Mouse (Mus musculus) intestine, embryonic 15.5 days (tissue): ENCODE results near the gene Slc51a. TPM values are rescaled to one million over a fixed set of nuclear protein-coding genes. Genes with fewer than 3 reads are reported as not detected.
"Not testable (repeated sequence)": the region's sequence is repeated elsewhere in the genome, so short reads cannot be mapped to it uniquely, and the experiment has no call there.

Experiments used
- ATAC-seq: fragments of 200-750 bp; cut with Nextera tagmentation; 2 replicates; pipeline ENCODE4 v1.8.0; 2017; ENCODE audit warnings: moderate TSS enrichment, moderate library complexity
- H3K27ac ChIP-seq: fragments of 300-500 bp; sonication (generic); 2 replicates; pipeline ENCODE4 v1.5.1; 2015; ENCODE audit warnings: mild to moderate bottlenecking, inconsistent platforms
- H3K27me3 ChIP-seq: fragments of 300-500 bp; sonication (generic); replicated peaks from 2 replicates; pipeline ENCODE4 v1.6.1; 2015; ENCODE audit warnings: inconsistent platforms
- H3K36me3 ChIP-seq: fragments of 300-500 bp; sonication (generic); 2 replicates; pipeline ENCODE4 v1.6.1; 2015; ENCODE audit warnings: inconsistent platforms
- H3K4me1 ChIP-seq: fragments of 300-500 bp; sonication (generic); replicated peaks from 2 replicates; pipeline ENCODE4 v1.6.1; 2015; ENCODE audit warnings: inconsistent platforms
- H3K4me2 ChIP-seq: fragments of 300-500 bp; sonication (generic); replicated peaks from 2 replicates; pipeline ENCODE4 v1.6.1; 2015; ENCODE audit warnings: mild to moderate bottlenecking, inconsistent platforms
- H3K4me3 ChIP-seq: fragments of 300-500 bp; sonication (generic); replicated peaks from 2 replicates; pipeline ENCODE4 v1.5.1; 2015; ENCODE audit warnings: inconsistent platforms
- H3K9ac ChIP-seq: fragments of 300-500 bp; sonication (generic); 2 replicates; pipeline ENCODE4 v1.6.1; 2015; ENCODE audit warnings: inconsistent platforms
- H3K9me3 ChIP-seq: fragments of 300-500 bp; sonication (generic); 2 replicates; pipeline ENCODE4 v1.6.1; 2016; ENCODE audit warnings: inconsistent platforms
- WGBS: fragments of 180-500 bp; shearing (Covaris S2); methylation state at CpG from one replicate; pipeline ENCODE4 v1.1.7; 2015; 5-methylcytosine and 5-hydroxymethylcytosine counted together
- polyA plus RNA-seq: library from polyadenylated mRNA; unstranded; fragments of >200 nt; fragmentation: Nextera tagmentation; extraction: Ambion mirVana; gene quantifications from 2 replicates; pipeline ENCODE4 v1.2.1, GENCODE M21; 2015

The Slc51a gene
- polyA plus RNA-seq, 1 experiment from 2014 or later, result 97.1 TPM

DNA sequence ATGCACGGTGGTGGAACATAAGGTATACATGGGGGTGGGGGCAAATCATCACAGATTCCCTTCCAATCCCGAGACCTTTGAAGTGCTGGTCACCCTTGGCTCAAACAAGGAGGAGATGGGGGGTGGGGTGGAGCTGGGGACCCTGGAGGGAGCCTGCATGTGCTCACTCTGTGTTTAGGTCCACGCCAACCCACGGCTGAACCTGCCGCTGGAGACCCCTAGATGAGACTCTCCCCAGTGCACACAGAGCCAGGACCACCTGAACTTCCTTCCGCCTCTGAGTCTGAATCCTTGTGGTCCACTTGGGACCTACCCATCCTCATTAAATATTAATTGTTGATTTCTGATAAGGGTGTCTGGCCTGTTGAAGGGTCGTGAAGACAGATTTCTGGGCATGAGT is 19.2 kb upstream of the Slc51a start:
- H3K27me3 ChIP-seq, result no peaks in the 10 kb centered on the region
- ATAC-seq, result no peak
- no peaks in the 10 kb centered on the region for H3K9me3 ChIP-seq
- H3K36me3 ChIP-seq, result no peaks in the 10 kb centered on the region
- no peak overlapping the region for H3K9ac ChIP-seq
- H3K4me3 ChIP-seq, result no peak overlapping the region
- H3K4me2 ChIP-seq, result no peak overlapping the region
- peaks cover 39% of the 10 kb centered on the region for H3K4me1 ChIP-seq
- no peak overlapping the region for H3K27ac ChIP-seq
- 79% methylated on average over 7 of the region's 7 CpGs for WGBS

DNA sequence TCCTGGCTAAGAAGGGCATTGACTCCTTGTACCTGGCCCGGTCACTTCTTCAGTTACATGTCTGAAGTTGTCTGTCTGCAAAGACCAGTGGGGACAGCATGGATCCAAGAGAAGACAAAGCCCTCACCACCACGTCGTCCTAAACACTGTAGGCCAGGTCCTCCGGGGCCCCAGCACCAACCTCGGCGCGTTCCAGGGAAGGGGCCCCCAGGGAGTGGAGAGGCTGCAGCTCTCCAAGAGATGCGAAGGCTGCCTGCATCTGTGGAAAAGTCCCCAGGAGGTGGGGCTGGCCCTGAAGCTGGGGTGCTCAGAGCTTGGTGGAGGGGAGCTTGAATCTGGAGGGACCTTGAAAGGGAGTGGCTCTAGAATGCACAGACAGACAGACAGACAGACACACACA is 18.6 kb upstream of the Slc51a start:
- Histone ChIP-seq H3K4me1 (peaks cover 35% of the 10 kb centered on the region), H3K27ac (no peak overlapping the region), H3K4me2 (no peak overlapping the region), H3K4me3 (no peak overlapping the region), H3K9me3 (no peaks in the 10 kb centered on the region), H3K27me3 (no peaks in the 10 kb centered on the region; the same call in 1 of the 2 replicates), H3K9ac (no peak overlapping the region), H3K36me3 (no peaks in the 10 kb centered on the region)
- no peak for ATAC-seq
- WGBS, result 88% methylated on average over 8 of the region's 8 CpGs

DNA sequence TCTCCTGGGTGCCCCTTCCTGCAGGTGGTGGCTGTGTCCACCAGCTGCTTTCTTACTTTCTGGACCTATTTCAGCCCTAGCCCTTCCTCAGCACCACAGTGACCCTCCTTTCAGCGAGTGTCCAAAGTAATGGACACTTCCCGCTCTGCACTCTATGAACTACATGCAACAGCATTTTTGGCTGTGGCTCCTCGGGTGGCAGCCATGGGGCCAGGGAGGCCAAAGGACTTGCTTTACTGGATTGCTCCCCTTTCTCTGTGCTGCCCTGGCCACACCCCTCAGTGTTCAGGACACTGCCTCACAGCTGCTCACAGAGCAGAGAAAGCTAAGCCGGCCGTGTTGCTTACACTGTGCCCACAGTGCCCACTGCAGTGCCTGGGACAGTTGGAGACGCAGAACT is 16.0 kb upstream of the Slc51a start:
- no peak overlapping the region for H3K9ac ChIP-seq
- H3K27me3 ChIP-seq, result no peaks in the 10 kb centered on the region; the same call in 1 of the 2 replicates
- no peak overlapping the region for H3K4me3 ChIP-seq
- no peaks in the 10 kb centered on the region for H3K36me3 ChIP-seq
- H3K27ac ChIP-seq, result no peak overlapping the region
- H3K9me3 ChIP-seq, result no peaks in the 10 kb centered on the region
- H3K4me1 ChIP-seq, result peaks cover 14% of the 10 kb centered on the region; the same call in 1 of the 2 replicates
- 52% methylated on average over 6 of the region's 6 CpGs for WGBS
- H3K4me2 ChIP-seq, result no peak overlapping the region
- peak; percentile 21 for ATAC-seq

DNA sequence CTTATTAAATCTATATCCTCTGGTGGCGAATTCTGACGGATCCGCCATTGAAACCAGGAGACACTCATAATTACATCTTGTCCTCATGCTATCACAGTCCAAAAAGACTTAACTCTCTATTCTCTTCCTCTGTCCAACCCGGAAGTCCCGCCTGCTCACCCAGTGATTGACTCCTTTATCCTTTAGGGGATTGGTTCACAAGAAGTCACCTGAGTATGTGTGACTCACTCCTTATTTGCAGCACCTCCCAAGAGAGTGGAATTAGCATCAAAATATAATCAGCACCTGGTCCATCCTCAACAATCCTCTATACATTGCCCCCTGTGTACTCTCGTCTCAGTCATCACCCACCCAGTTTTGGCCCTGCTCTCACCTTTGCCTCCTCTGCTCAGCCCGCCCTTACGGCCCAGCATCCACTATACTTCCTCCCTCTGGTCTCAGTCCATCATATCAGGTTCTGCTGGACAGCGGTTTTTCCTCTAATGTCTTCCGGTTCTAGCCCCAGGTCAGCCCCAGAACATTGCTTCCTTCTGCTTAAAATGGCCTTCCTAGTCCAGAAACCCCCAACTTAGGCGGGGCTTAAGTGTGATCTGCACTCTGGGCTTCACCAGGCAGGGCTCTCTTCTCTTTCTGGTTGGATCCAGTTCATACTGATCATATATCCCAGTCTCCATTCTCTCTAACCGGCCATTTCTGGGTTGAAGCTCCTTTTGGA is 15.1 kb upstream of the Slc51a start:
- WGBS, result 81% methylated on average over 12 of the region's 12 CpGs
- Histone ChIP-seq H3K4me2 (no peak overlapping the region), H3K4me3 (no peak overlapping the region), H3K9ac (no peak overlapping the region), H3K4me1 (peaks cover 11% of the 10 kb centered on the region; the same call in 1 of the 2 replicates), H3K9me3 (no peaks in the 10 kb centered on the region), H3K27me3 (no peaks in the 10 kb centered on the region; the same call in 1 of the 2 replicates), H3K27ac (no peak overlapping the region), H3K36me3 (no peaks in the 10 kb centered on the region)
- ATAC-seq, result no peak

DNA sequence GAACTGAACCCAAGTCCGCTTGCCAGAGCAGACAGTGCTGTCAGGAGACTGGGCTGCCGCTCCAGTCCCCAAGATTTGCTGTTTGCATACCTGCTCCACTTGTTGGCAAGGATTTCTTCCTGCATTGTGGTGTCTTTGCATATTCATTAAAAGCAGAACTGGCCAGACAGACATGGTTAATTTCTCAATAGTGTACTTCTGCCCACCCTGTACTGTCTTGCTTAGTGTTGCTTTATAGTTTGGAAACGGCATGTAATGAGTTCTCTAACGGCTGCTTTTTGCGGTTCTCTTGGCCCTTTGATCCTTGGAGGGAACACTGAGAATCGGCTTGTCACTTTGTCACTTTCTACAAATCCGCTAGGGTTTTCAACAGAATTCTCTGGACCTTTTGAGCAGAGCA is 13.8 kb upstream of the Slc51a start:
- H3K4me3 ChIP-seq, result no peak overlapping the region
- H3K27ac ChIP-seq, result no peak overlapping the region
- H3K4me1 ChIP-seq, result peaks cover 8% of the 10 kb centered on the region; the same call in 1 of the 2 replicates
- ATAC-seq, result no peak
- no peaks in the 10 kb centered on the region; the same call in 1 of the 2 replicates for H3K27me3 ChIP-seq
- H3K9me3 ChIP-seq, result no peaks in the 10 kb centered on the region
- H3K4me2 ChIP-seq, result no peak overlapping the region
- no peak overlapping the region for H3K9ac ChIP-seq
- no peaks in the 10 kb centered on the region for H3K36me3 ChIP-seq
- 78% methylated on average over 7 of the region's 7 CpGs for WGBS

DNA sequence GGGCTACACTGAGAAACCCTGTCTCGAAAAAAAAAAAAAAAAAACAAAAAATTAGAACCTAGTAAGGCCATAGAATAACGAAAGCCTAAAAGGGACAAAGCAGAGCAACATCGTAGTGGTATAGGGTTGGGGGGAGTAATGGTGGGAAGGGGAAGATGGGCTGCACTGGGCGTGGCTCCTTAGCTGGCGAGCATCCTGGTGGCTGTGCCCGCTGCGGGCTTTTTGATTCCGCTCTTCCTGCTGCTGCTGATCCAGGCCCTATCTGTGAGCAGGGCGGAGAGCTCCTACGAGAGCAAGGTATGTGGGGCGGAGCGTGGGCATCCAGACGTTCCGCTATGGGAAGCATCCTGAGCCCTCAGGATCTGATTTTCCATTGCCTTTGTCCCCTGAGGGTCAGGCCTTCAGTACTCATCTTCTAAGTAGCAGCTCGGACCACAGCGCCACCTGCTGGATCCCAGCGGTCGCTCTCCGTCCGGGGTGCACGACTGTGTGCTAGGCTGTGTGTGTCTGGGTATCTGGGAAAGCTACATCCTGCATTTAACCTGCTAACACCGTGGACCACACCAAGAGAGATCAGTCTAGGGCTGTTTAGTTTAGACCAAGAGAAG is 11.9 kb upstream of the Slc51a start:
- ATAC-seq, result peak; percentile 89
- Histone ChIP-seq H3K36me3 (no peaks in the 10 kb centered on the region), H3K4me3 (peak overlapping the region; percentile 27), H3K9ac (peak overlapping the region; percentile 26), H3K9me3 (no peaks in the 10 kb centered on the region), H3K4me2 (peak overlapping the region; percentile 67), H3K27me3 (no peaks in the 10 kb centered on the region; the same call in 1 of the 2 replicates), H3K4me1 (peaks cover 8% of the 10 kb centered on the region; the same call in 1 of the 2 replicates), H3K27ac (no peak overlapping the region)
- WGBS, result 7% methylated on average over 22 of the region's 22 CpGs

DNA sequence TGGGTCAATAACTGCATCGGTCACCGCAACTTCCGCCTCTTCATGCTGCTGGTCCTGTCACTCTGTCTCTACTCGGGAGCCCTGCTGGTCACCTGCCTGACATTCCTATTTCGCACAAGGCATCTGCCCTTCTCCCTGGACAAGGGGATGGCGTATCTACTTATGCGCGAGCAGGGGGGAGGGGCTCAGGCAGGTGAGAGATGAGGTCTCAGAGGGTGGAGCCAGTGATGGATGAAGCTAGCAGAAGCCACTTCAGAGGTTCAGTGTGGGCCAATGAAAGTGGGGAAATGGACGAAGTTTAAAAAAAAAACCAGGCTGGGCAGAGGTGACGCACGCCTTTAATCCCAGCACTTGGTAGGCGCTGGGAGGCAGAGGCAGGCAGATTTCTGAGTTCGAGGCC is 11.3 kb upstream of the Slc51a start:
- Histone ChIP-seq H3K9ac (no peak overlapping the region), H3K4me1 (peaks cover 8% of the 10 kb centered on the region; the same call in 1 of the 2 replicates), H3K4me3 (no peak overlapping the region), H3K9me3 (no peaks in the 10 kb centered on the region), H3K27ac (no peak overlapping the region), H3K27me3 (no peaks in the 10 kb centered on the region; the same call in 1 of the 2 replicates), H3K4me2 (no peak overlapping the region), H3K36me3 (no peaks in the 10 kb centered on the region)
- WGBS, result 64% methylated on average over 13 of the region's 13 CpGs
- ATAC-seq, result no peak

DNA sequence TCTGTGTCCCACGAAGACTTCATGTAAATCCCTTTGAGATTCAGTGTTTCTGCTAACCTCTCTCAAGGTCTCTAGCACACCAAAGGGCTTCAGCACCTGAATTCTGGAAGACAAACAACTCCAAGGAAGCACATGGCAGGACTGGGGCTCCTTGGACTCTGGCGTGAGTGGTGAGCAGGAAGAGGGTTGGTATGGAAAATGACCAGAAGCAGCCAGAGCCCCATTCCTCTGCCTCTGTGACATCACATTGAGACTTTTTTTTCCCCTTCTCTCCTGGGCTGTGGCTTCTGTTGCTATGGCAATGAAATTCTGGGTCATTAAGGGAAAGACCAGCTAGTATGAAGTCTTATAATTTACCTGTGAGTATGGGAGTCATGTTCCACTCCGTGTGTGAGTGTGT is 8.3 kb upstream of the Slc51a start, which contains the start of gene Zdhhc19:
TSS of gene Zdhhc19 (plus strand) at position 301 of the 400 bp plus-strand sequence.
- Histone ChIP-seq H3K27ac (no peak within 1 kb of the TSS), H3K4me2 (no peak within 1 kb of the TSS), H3K9me3 (no peaks in the 10 kb centered on the region), H3K36me3 (no peaks in the 10 kb centered on the region), H3K9ac (no peak within 1 kb of the TSS), H3K4me3 (no peak within 1 kb of the TSS), H3K4me1 (0 out of 2 replicates have a peak, but pooled peaks cover 2% of the 10 kb centered on the region), H3K27me3 (no peaks in the 10 kb centered on the region)
- WGBS, result 63% methylated on average over 3 of the region's 3 CpGs
- no peak for ATAC-seq

DNA sequence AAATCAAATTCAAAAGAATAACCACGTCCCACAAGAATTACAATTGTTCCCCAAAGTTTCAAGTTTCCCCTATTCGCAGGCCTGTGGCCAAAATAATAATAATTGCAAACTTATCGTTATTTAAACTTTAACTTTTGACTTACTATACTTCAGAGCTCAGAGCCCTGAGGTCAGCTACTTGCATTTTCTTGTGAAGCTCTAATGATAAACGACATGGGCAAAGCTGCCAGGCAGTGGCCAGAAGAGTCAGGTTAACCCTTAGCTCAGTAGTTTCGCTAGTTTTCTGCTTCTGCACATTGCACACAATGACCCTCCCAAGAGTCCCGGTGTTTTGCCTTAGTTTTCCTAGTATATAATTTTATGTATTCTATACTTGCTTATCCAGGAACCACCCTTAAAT is 6.7 kb upstream of the Slc51a start:
- H3K4me2 ChIP-seq, H3K36me3 ChIP-seq, ATAC-seq, H3K4me3 ChIP-seq, H3K27ac ChIP-seq, H3K9me3 ChIP-seq, H3K4me1 ChIP-seq, H3K27me3 ChIP-seq, H3K9ac ChIP-seq: not testable (repeated sequence)
- 54% methylated on average over 6 of the region's 6 CpGs for WGBS

DNA sequence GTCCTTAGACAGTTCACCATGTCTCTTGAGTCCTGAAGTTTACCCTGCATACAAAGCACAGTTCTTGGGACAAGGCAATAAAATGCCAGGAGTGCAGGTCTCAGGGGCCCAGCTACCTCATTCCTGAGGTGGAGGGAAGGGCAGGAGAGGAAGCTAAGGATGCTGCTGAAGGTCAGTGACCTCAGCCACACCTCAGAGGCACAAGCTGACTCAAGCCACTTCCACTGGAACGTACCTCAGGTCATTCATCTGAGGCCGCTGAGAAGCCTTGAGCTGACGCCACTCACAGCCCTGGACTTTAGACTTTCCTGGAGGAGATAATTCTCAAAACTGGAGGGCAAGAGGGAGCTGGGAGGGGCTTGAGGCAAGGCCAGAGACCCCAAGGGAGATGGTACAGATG is 1.3 kb upstream of the Slc51a start:
- Histone ChIP-seq H3K27ac (peak overlapping the region; percentile 60), H3K4me2 (no peak overlapping the region), H3K36me3 (no peaks in the 10 kb centered on the region), H3K4me3 (no peak overlapping the region), H3K27me3 (no peaks in the 10 kb centered on the region), H3K9ac (no peak overlapping the region), H3K4me1 (no peaks in the 10 kb centered on the region), H3K9me3 (no peaks in the 10 kb centered on the region)
- 74% methylated on average over 3 of the region's 3 CpGs for WGBS
- peak; percentile 34 for ATAC-seq

DNA sequence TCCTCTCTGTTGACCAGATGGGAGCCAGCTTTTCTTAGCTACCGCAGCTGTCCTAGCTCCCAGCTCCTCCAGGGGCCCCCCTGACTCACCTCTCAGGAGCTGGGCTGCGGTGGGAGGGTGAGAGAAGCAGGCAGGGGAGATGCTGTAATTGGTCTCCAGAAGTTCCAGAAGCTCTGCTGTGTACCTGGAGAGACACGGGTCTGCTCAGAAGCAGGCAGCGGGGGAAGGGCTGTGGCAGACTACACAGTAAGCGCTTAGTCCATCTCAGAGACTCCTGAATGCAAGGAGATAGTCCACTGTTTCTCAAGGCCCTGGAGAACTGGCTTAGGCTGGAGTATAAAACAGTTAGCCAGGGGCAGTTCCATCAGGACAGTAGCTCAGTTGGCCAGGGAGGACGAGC is 1.6 kb downstream of the Slc51a start:
- Histone ChIP-seq H3K9me3 (no peaks in the 10 kb centered on the region), H3K4me1 (0 out of 2 replicates have a peak, but pooled peaks cover 2% of the 10 kb centered on the region), H3K9ac (peak overlapping the region; percentile 30; the same call in 1 of the 2 replicates), H3K36me3 (no peaks in the 10 kb centered on the region), H3K4me2 (peak overlapping the region; percentile 50), H3K27me3 (no peaks in the 10 kb centered on the region), H3K27ac (peak overlapping the region; percentile 81), H3K4me3 (peak overlapping the region; percentile 25)
- 54% methylated on average over 6 of the region's 6 CpGs for WGBS
- no peak for ATAC-seq

DNA sequence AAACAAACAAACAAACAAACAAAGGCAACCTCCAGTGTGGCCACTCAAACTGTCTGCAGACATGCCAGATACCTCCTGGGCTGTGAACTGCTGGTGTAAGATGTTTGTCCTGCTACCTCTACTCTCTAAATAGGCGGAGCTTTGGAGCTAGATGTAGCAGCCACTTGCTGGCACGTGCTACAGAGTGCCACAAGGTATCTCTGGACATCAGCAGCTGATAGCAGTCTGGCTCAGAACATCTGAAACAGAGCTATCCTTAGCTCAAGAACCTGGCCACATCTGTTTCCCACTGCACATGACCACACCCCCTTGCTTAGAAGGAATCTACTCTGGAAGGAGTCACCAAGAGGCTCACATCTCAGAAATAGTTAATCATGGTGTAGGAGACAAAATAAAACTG is 2.5 kb downstream of the Slc51a start:
- no peaks in the 10 kb centered on the region for H3K36me3 ChIP-seq
- 49% methylated on average over 2 of the region's 2 CpGs for WGBS
- no peaks in the 10 kb centered on the region for H3K27me3 ChIP-seq
- H3K9me3 ChIP-seq, result no peaks in the 10 kb centered on the region
- peak overlapping the region; percentile 81 for H3K27ac ChIP-seq
- 0 out of 2 replicates have a peak overlapping the region, but pooled peaks have one; percentile 30 for H3K9ac ChIP-seq
- peak overlapping the region; percentile 25 for H3K4me3 ChIP-seq
- ATAC-seq, result no peak
- 0 out of 2 replicates have a peak, but pooled peaks cover 2% of the 10 kb centered on the region for H3K4me1 ChIP-seq
- H3K4me2 ChIP-seq, result peak overlapping the region; percentile 50
